In the genomic region with DNA sequence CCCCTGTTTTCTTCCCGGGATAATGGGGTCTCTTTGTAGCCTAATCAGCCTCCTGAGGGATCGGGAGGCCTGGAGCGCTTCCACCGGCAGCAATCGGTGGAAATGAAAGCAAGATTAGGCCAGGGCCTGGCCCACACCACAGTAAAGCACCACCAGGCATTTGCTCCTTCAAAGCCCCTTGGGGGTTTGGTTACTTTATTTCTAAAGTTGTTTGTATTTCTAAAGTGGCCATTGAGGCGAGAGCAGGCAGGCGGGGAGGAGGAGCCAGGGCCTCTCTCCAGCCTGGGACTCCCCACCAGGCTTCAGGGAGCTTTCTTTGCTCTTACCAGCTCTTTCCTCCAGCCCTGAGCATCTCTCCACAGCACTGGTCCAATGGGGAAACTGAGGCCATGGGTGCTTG, we compare ENCODE assay signal across 19 mouse cellular contexts. TPM values are rescaled to one million over a fixed set of nuclear protein-coding genes. Genes with fewer than 3 reads are reported as not detected.
DNase-seq lines count a peak whose midpoint lies in the region; ATAC-seq and TF ChIP-seq lines count a peak whose summit lies in the region.
"Had no signal": no experiment of that assay in that cellular context is flagged by ENCODE, and none has a peak within 500 bp of the region (broad histone marks: within the 10 kb centered on the region; RNA-seq: fewer than 3 reads in every experiment).

No protein-coding gene starts in this region.

- no peak for TF ChIP-seq CTCF in midbrain, postnatal 0 days (IDR thresholded peaks at IDR 0.05)
- no peak for TF ChIP-seq CTCF in heart, adult 2 months (IDR thresholded peaks at IDR 0.05)

- H3K4me3 ChIP-seq in midbrain, embryonic 10.5 days: peak overlapping the region; percentile 20; the same call in 1 of the 2 replicates
- H3K4me3 ChIP-seq in midbrain, postnatal 0 days (ENCODE audit: low read depth, low read length): no peak overlapping the region
- H3K4me3 ChIP-seq in embryonic facial prominence, embryonic 11.5 days (ENCODE audit: low read depth, low read length): no peak overlapping the region
- H3K4me3 ChIP-seq in forebrain, embryonic 16.5 days (replicated peaks; ENCODE audit: low read length): no peak overlapping the region
- no peak overlapping the region for H3K4me3 ChIP-seq in heart, adult 2 months
- H3K4me3 ChIP-seq: erythroblast, embryonic 14.5 days; liver, embryonic 15.5 days had no signal

- 2% methylated on average over 7 of the region's 7 CpGs for WGBS in midbrain, embryonic 10.5 days
- WGBS in midbrain, postnatal 0 days: 15% methylated on average over 7 of the region's 7 CpGs
- 3% methylated on average over 7 of the region's 7 CpGs for WGBS in embryonic facial prominence, embryonic 11.5 days
- WGBS in forebrain, embryonic 16.5 days: 3% methylated on average over 7 of the region's 7 CpGs
- 4% methylated on average over 7 of the region's 7 CpGs for WGBS in heart, adult 2 months

- H3K4me1 ChIP-seq in midbrain, embryonic 10.5 days: peaks cover 91% of the 10 kb centered on the region
- no peaks in the 10 kb centered on the region for H3K4me1 ChIP-seq in midbrain, postnatal 0 days (ENCODE audit: insufficient read depth, low read length)
- peaks cover 7% of the 10 kb centered on the region for H3K4me1 ChIP-seq in embryonic facial prominence, embryonic 11.5 days (ENCODE audit: control insufficient read depth, insufficient read depth, low read length)
- H3K4me1 ChIP-seq in forebrain, embryonic 16.5 days (replicated peaks; ENCODE audit: control insufficient read depth, insufficient read depth, low read length): peaks cover 19% of the 10 kb centered on the region
- H3K4me1 ChIP-seq in heart, adult 2 months (ENCODE audit: control insufficient read depth, insufficient read depth, low read length): no peaks in the 10 kb centered on the region
- H3K4me1 ChIP-seq: liver, embryonic 15.5 days had no signal

- TF ChIP-seq EP300 in heart, adult 2 months (IDR thresholded peaks at IDR 0.05; ENCODE audit: insufficient read depth, low read depth, low read length): no peak

- intact Hi-C loops in heart, adult 2 months (cut with DNase I): no loop called here

- H3K27ac ChIP-seq in midbrain, embryonic 10.5 days (replicated peaks): peak overlapping the region; percentile 73
- no peak overlapping the region for H3K27ac ChIP-seq in midbrain, postnatal 0 days (ENCODE audit: low read depth, low read length)
- H3K27ac ChIP-seq in embryonic facial prominence, embryonic 11.5 days (replicated peaks; ENCODE audit: low read depth, low read length): no peak overlapping the region
- no peak overlapping the region for H3K27ac ChIP-seq in forebrain, embryonic 16.5 days (ENCODE audit: low read length)
- no peak overlapping the region for H3K27ac ChIP-seq in heart, adult 2 months
- H3K27ac ChIP-seq: liver, embryonic 15.5 days had no signal

- no peaks in the 10 kb centered on the region for H3K9me3 ChIP-seq in midbrain, embryonic 10.5 days (replicated peaks)
- no peaks in the 10 kb centered on the region for H3K9me3 ChIP-seq in midbrain, postnatal 0 days (ENCODE audit: low read length)
- H3K9me3 ChIP-seq in embryonic facial prominence, embryonic 11.5 days (replicated peaks; ENCODE audit: control insufficient read depth, low read length): no peaks in the 10 kb centered on the region
- no peaks in the 10 kb centered on the region for H3K9me3 ChIP-seq in forebrain, embryonic 16.5 days (ENCODE audit: control insufficient read depth, low read length)
- H3K9me3 ChIP-seq: liver, embryonic 15.5 days had no signal

- H3K79me2 ChIP-seq in heart, adult 2 months (replicated peaks; ENCODE audit: control insufficient read depth, insufficient read depth, low read length): no peaks in the 10 kb centered on the region

- H3K4me2 ChIP-seq in midbrain, postnatal 0 days (ENCODE audit: low read depth, low read length, poor library complexity, severe bottlenecking): no peak overlapping the region
- H3K4me2 ChIP-seq in embryonic facial prominence, embryonic 11.5 days (ENCODE audit: low read depth, low read length): no peak overlapping the region
- no peak overlapping the region for H3K4me2 ChIP-seq in forebrain, embryonic 16.5 days (ENCODE audit: low read length)
- H3K4me2 ChIP-seq: heart, embryonic 11.5 days; liver, embryonic 15.5 days had no signal

- H3K36me3 ChIP-seq in midbrain, embryonic 10.5 days: peaks cover 9% of the 10 kb centered on the region; the same call in 1 of the 2 replicates
- H3K36me3 ChIP-seq in midbrain, postnatal 0 days (ENCODE audit: insufficient read depth, low read length): no peaks in the 10 kb centered on the region
- no peaks in the 10 kb centered on the region for H3K36me3 ChIP-seq in embryonic facial prominence, embryonic 11.5 days (replicated peaks; ENCODE audit: control insufficient read depth, insufficient read depth, low read depth, low read length)
- no peaks in the 10 kb centered on the region for H3K36me3 ChIP-seq in forebrain, embryonic 16.5 days (ENCODE audit: control insufficient read depth, insufficient read depth)
- no peaks in the 10 kb centered on the region for H3K36me3 ChIP-seq in heart, adult 2 months (ENCODE audit: control insufficient read depth, insufficient read depth, low read length)
- H3K36me3 ChIP-seq: liver, embryonic 15.5 days had no signal

- peaks cover 100% of the 10 kb centered on the region for H3K27me3 ChIP-seq in midbrain, embryonic 10.5 days (ENCODE audit: low read depth, poor library complexity, severe bottlenecking)
- H3K27me3 ChIP-seq in midbrain, postnatal 0 days (ENCODE audit: insufficient read depth, low read length): peaks cover 62% of the 10 kb centered on the region
- H3K27me3 ChIP-seq in embryonic facial prominence, embryonic 11.5 days (ENCODE audit: control insufficient read depth, insufficient read depth, low read length): peaks cover 80% of the 10 kb centered on the region
- peaks cover 87% of the 10 kb centered on the region for H3K27me3 ChIP-seq in forebrain, embryonic 16.5 days (replicated peaks; ENCODE audit: control insufficient read depth, insufficient read depth, low read length)
- H3K27me3 ChIP-seq in heart, adult 2 months (ENCODE audit: control insufficient read depth, insufficient read depth, low read length): peaks cover 15% of the 10 kb centered on the region

- TF ChIP-seq POLR2A in heart, adult 2 months (IDR thresholded peaks at IDR 0.05; ENCODE audit: insufficient read depth, low read depth, low read length): no peak

- DNase-seq in midbrain, embryonic 10.5 days (ENCODE audit: low spot score): peak; percentile 60
- no peak for DNase-seq in midbrain, postnatal 0 days (ENCODE audit: low spot score)
- peak; percentile 52 for DNase-seq in embryonic facial prominence, embryonic 11.5 days (ENCODE audit: low spot score)
- peak; percentile 17 to 56 for DNase-seq in lung, postnatal 4 days
- no peak for DNase-seq in heart, adult 2 months
- DNase-seq in cerebellum, postnatal 4 days (ENCODE audit: low spot score in 2 of 2): no peak
- DNase-seq: cerebellum, postnatal 14 days; gastrocnemius, postnatal 14 days; kidney, adult 2 months; kidney, postnatal 4 days; thymus, postnatal 4 days had no signal

- no peak for ATAC-seq in midbrain, postnatal 0 days (ENCODE audit: low FRiP score)
- peak; percentile 8; the same call in 1 of the 2 replicates for ATAC-seq in embryonic facial prominence, embryonic 11.5 days (replicated peaks; ENCODE audit: insufficient number of reproducible peaks, low FRiP score, low TSS enrichment, low read depth)
- peak; percentile 28; the same call in 1 of the 2 replicates for ATAC-seq in forebrain, embryonic 16.5 days

- H3K9ac ChIP-seq in midbrain, postnatal 0 days (replicated peaks; ENCODE audit: low read length, poor library complexity, severe bottlenecking): no peak overlapping the region
- no peak overlapping the region for H3K9ac ChIP-seq in embryonic facial prominence, embryonic 11.5 days (replicated peaks; ENCODE audit: low read length)
- no peak overlapping the region for H3K9ac ChIP-seq in forebrain, embryonic 16.5 days (replicated peaks; ENCODE audit: low read depth, low read length)
- H3K9ac ChIP-seq in heart, adult 2 months (ENCODE audit: low read depth, low read length): no peak overlapping the region
- H3K9ac ChIP-seq: liver, embryonic 15.5 days had no signal

RNA-seq across cellular contexts. Expression of a gene that starts 15.2 kb away (rescaled TPM):
- 1.3 and 1.8 TPM in 2 replicates for polyA plus RNA-seq in midbrain, embryonic 10.5 days (2016; fragmentation: Nextera tagmentation; extraction: Ambion mirVana)
- total RNA-seq in midbrain, postnatal 0 days (2014; rRNA removed): 34.9 and 36.0 TPM in 2 replicates
- 3.0 and 3.4 TPM in 2 replicates for polyA plus RNA-seq in midbrain, postnatal 0 days (2015; fragmentation: Nextera tagmentation; extraction: Ambion mirVana)
- 1.9 and 2.0 TPM in 2 replicates for polyA plus RNA-seq in embryonic facial prominence, embryonic 11.5 days (2014; fragmentation: Nextera tagmentation; extraction: Ambion mirVana)
- polyA plus RNA-seq in forebrain, embryonic 16.5 days (2015; fragmentation: Nextera tagmentation; extraction: Ambion mirVana): 0.15 TPM in 1 of 2 replicates, not detected in the other
- not detected for total RNA-seq in heart, adult 2 months (2021)
- not detected in 2 replicates for polyA plus RNA-seq in heart, adult 2 months (2012; rRNA removed)
- total RNA-seq: adrenal gland, adult 18-20 months; hematopoietic stem cell, adult 5-6 weeks; left cerebral cortex, postnatal 10 days had no signal
- polyA plus RNA-seq: erythroblast, embryonic 14.5 days; stomach, embryonic 14.5 days had no signal

Comparison
In these comparisons a context has a peak if more than half of its experiments do, and no peak if none do; other contexts are left out.
1. DNase-seq: peak in midbrain, embryonic 10.5 days (single experiment), embryonic facial prominence, embryonic 11.5 days (single experiment) and lung, postnatal 4 days (2 of 2); none in midbrain, postnatal 0 days (single experiment), heart, adult 2 months (0 of 2) and cerebellum, postnatal 4 days (0 of 2).